Mouse (Mus musculus): ENCODE measurements around the gene Unc50. TPM values are rescaled to one million over a fixed set of nuclear protein-coding genes. Genes with fewer than 3 reads are reported as not detected.

The Unc50 gene
- total RNA-seq, 1 experiment, result 66.5 TPM

GRCm38 (mm10) chr1:37479759-37480158 lies 49.8 kb downstream of the Unc50 start:
- in situ Hi-C loops (cut with MboI; ENCODE audit: low sequenced_read_pairs in 2 of 2, unreplicated experiment in 2 of 2), result loop anchor here in 1 of 2 experiments (10.0 kb wide), 1 partner anchor 155 kb away; no protein-coding TSS in a partner anchor
- H3K4me3 ChIP-seq (ENCODE audit: insufficient read depth in 1 of 2, low read depth in 1 of 2, low read length in 2 of 2, poor library complexity in 1 of 2, severe bottlenecking in 1 of 2), result no peak overlapping the region
- TF ChIP-seq HCFC1 (IDR thresholded peaks at IDR 0.05; ENCODE audit: borderline replicate concordance, insufficient read depth, low read length) (no peak), MAFK (IDR thresholded peaks at IDR 0.05; ENCODE audit: insufficient read depth, low read depth, low read length) (no peak), ZC3H11A (IDR thresholded peaks at IDR 0.05; ENCODE audit: borderline replicate concordance, low read depth, low read length) (no peak), CHD2 (IDR thresholded peaks at IDR 0.05; ENCODE audit: low read depth, low read length) (no peak), ZNF384 (IDR thresholded peaks at IDR 0.05; ENCODE audit: low read depth, low read length) (no peak)
- H3K9ac ChIP-seq (ENCODE audit: insufficient read depth, low read depth, low read length, poor library complexity, severe bottlenecking), result no peak overlapping the region
- no peak overlapping the region for H3K27ac ChIP-seq (ENCODE audit: insufficient read depth, low read depth, low read length, poor library complexity, severe bottlenecking)
- no peak for DNase-seq (ENCODE audit: low read depth, low spot score)
- no peaks in the 10 kb centered on the region for H3K9me3 ChIP-seq (ENCODE audit: control insufficient read depth, insufficient read depth, low read depth, low read length)
- H3K4me1 ChIP-seq (ENCODE audit: control insufficient read depth in 2 of 2, insufficient read depth in 2 of 2, low read length in 2 of 2, poor library complexity in 1 of 2), result peaks cover 0 to 2% of the 10 kb centered on the region in 2 experiments; a peak in 1 of 4 replicates
- no peaks in the 10 kb centered on the region for H3K36me3 ChIP-seq (ENCODE audit: control insufficient read depth, insufficient read depth, low read length, poor library complexity, severe bottlenecking)

- TF ChIP-seq MAFK (IDR thresholded peaks at IDR 0.05; ENCODE audit: insufficient read depth, low read depth, low read length), result no peak
- TF ChIP-seq CHD2 (IDR thresholded peaks at IDR 0.05; ENCODE audit: low read depth, low read length), result no peak
- no peak for TF ChIP-seq ZC3H11A (IDR thresholded peaks at IDR 0.05; ENCODE audit: borderline replicate concordance, low read depth, low read length)
- TF ChIP-seq ZNF384 (IDR thresholded peaks at IDR 0.05; ENCODE audit: low read depth, low read length), result no peak
- no peak for TF ChIP-seq HCFC1 (IDR thresholded peaks at IDR 0.05; ENCODE audit: borderline replicate concordance, insufficient read depth, low read length)
- Histone ChIP-seq H3K36me3 (ENCODE audit: control insufficient read depth, insufficient read depth, low read length, poor library complexity, severe bottlenecking) (no peaks in the 10 kb centered on the region), H3K4me3 (ENCODE audit: insufficient read depth in 1 of 2, low read depth in 1 of 2, low read length in 2 of 2, poor library complexity in 1 of 2, severe bottlenecking in 1 of 2) (no peak overlapping the region), H3K4me1 (ENCODE audit: control insufficient read depth in 2 of 2, insufficient read depth in 2 of 2, low read length in 2 of 2, poor library complexity in 1 of 2) (peaks cover 0 to 2% of the 10 kb centered on the region in 2 experiments; a peak in 1 of 4 replicates), H3K27ac (ENCODE audit: insufficient read depth, low read depth, low read length, poor library complexity, severe bottlenecking) (no peak overlapping the region), H3K9me3 (ENCODE audit: control insufficient read depth, insufficient read depth, low read depth, low read length) (no peaks in the 10 kb centered on the region), H3K9ac (ENCODE audit: insufficient read depth, low read depth, low read length, poor library complexity, severe bottlenecking) (no peak overlapping the region)
- no peak for DNase-seq (ENCODE audit: low read depth, low spot score)
- in situ Hi-C loops (cut with MboI; ENCODE audit: low sequenced_read_pairs in 2 of 2, unreplicated experiment in 2 of 2), result no loop called here
Observed at GRCm38 (mm10) chr1:37480731-37481130, 50.8 kb downstream of the Unc50 start.

GRCm38 (mm10) chr1:37481331-37481730 lies 51.4 kb downstream of the Unc50 start:
- Histone ChIP-seq H3K4me3 (ENCODE audit: insufficient read depth in 1 of 2, low read depth in 1 of 2, low read length in 2 of 2, poor library complexity in 1 of 2, severe bottlenecking in 1 of 2) (no peak overlapping the region), H3K4me1 (ENCODE audit: control insufficient read depth in 2 of 2, insufficient read depth in 2 of 2, low read length in 2 of 2, poor library complexity in 1 of 2) (no peaks in the 10 kb centered on the region), H3K36me3 (ENCODE audit: control insufficient read depth, insufficient read depth, low read length, poor library complexity, severe bottlenecking) (no peaks in the 10 kb centered on the region), H3K27ac (ENCODE audit: insufficient read depth, low read depth, low read length, poor library complexity, severe bottlenecking) (no peak overlapping the region), H3K9me3 (ENCODE audit: control insufficient read depth, insufficient read depth, low read depth, low read length) (no peaks in the 10 kb centered on the region), H3K9ac (ENCODE audit: insufficient read depth, low read depth, low read length, poor library complexity, severe bottlenecking) (no peak overlapping the region)
- TF ChIP-seq CHD2 (IDR thresholded peaks at IDR 0.05; ENCODE audit: low read depth, low read length), result no peak
- TF ChIP-seq MAFK (IDR thresholded peaks at IDR 0.05; ENCODE audit: insufficient read depth, low read depth, low read length), result no peak
- TF ChIP-seq ZC3H11A (IDR thresholded peaks at IDR 0.05; ENCODE audit: borderline replicate concordance, low read depth, low read length), result no peak
- TF ChIP-seq ZNF384 (IDR thresholded peaks at IDR 0.05; ENCODE audit: low read depth, low read length), result no peak
- no peak for TF ChIP-seq HCFC1 (IDR thresholded peaks at IDR 0.05; ENCODE audit: borderline replicate concordance, insufficient read depth, low read length)
- DNase-seq (ENCODE audit: low read depth, low spot score), result no peak
- in situ Hi-C loops (cut with MboI; ENCODE audit: low sequenced_read_pairs in 2 of 2, unreplicated experiment in 2 of 2), result no loop called here

GRCm38 (mm10) chr1:37484612-37485011 lies 54.7 kb downstream of the Unc50 start:
- H3K27ac ChIP-seq (ENCODE audit: insufficient read depth, low read depth, low read length, poor library complexity, severe bottlenecking), result no peak overlapping the region
- H3K4me3 ChIP-seq (ENCODE audit: insufficient read depth in 1 of 2, low read depth in 1 of 2, low read length in 2 of 2, poor library complexity in 1 of 2, severe bottlenecking in 1 of 2), result no peak overlapping the region
- no peaks in the 10 kb centered on the region for H3K9me3 ChIP-seq (ENCODE audit: control insufficient read depth, insufficient read depth, low read depth, low read length)
- peaks cover 3% of the 10 kb centered on the region; the same call in 1 of the 2 replicates for H3K36me3 ChIP-seq (ENCODE audit: control insufficient read depth, insufficient read depth, low read length, poor library complexity, severe bottlenecking)
- no peak for DNase-seq (ENCODE audit: low read depth, low spot score)
- in situ Hi-C loops (cut with MboI; ENCODE audit: low sequenced_read_pairs in 2 of 2, unreplicated experiment in 2 of 2), result no loop called here
- TF ChIP-seq MAFK (IDR thresholded peaks at IDR 0.05; ENCODE audit: insufficient read depth, low read depth, low read length) (no peak), ZC3H11A (IDR thresholded peaks at IDR 0.05; ENCODE audit: borderline replicate concordance, low read depth, low read length) (no peak), ZNF384 (IDR thresholded peaks at IDR 0.05; ENCODE audit: low read depth, low read length) (no peak), CHD2 (IDR thresholded peaks at IDR 0.05; ENCODE audit: low read depth, low read length) (no peak), HCFC1 (IDR thresholded peaks at IDR 0.05; ENCODE audit: borderline replicate concordance, insufficient read depth, low read length) (no peak)
- H3K4me1 ChIP-seq (ENCODE audit: control insufficient read depth in 2 of 2, insufficient read depth in 2 of 2, low read length in 2 of 2, poor library complexity in 1 of 2), result no peaks in the 10 kb centered on the region
- no peak overlapping the region for H3K9ac ChIP-seq (ENCODE audit: insufficient read depth, low read depth, low read length, poor library complexity, severe bottlenecking)

All from ES-E14 (cell line).